Mouse (Mus musculus): ENCODE results near the gene Slc16a12. TPM values are rescaled to one million over a fixed set of nuclear protein-coding genes. Genes with fewer than 3 reads are reported as not detected.
"Not testable (repeated sequence)": the region's sequence is repeated elsewhere in the genome, so short reads cannot be mapped to it uniquely, and the experiment has no call there.

Gene Slc16a12
- total and polyA plus RNA-seq, 2 experiments from 2014 or later: 2.0 to 2.7 TPM

DNA sequence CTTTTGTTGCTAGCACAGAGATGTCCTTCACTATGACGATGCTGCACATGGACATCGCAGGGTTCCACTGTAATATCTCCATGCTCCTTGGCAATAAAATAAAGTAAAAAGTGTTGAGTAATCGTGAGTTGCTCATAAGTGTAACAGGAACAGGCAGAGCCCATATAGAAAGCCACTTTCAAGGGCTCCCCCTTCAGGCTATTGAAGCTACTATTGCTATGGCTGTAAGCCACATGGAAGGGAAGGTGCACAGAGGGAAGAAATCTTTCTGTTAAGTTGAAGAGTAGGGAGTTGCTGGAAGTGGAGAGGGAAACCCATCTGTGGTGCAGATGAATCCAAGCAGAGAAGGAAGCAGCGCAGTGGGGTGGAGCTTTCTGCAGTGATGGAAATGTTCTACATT lies 4.1 kb upstream of the Slc16a12 start:
- 81% methylated on average over 4 of the region's 4 CpGs for WGBS
- Histone ChIP-seq H3K4me2 (ENCODE audit: low read depth, low read length, poor library complexity, severe bottlenecking) (no peak overlapping the region), H3K27ac (ENCODE audit: low read depth, low read length) (no peak overlapping the region), H3K9ac (replicated peaks; ENCODE audit: low read length, poor library complexity, severe bottlenecking) (no peak overlapping the region), H3K9me3 (ENCODE audit: low read length) (no peaks in the 10 kb centered on the region), H3K4me3 (ENCODE audit: low read depth, low read length) (no peak overlapping the region), H3K27me3 (ENCODE audit: insufficient read depth, low read length) (peaks cover 9% of the 10 kb centered on the region; the same call in 1 of the 2 replicates), H3K36me3 (ENCODE audit: insufficient read depth, low read length) (no peaks in the 10 kb centered on the region), H3K4me1 (ENCODE audit: insufficient read depth, low read length) (no peaks in the 10 kb centered on the region)
- no peak for DNase-seq (ENCODE audit: low spot score)
- TF ChIP-seq CTCF (IDR thresholded peaks at IDR 0.05): peak; percentile 39; the same call in 1 of the 2 replicates
- no peak for ATAC-seq (ENCODE audit: low FRiP score)

DNA sequence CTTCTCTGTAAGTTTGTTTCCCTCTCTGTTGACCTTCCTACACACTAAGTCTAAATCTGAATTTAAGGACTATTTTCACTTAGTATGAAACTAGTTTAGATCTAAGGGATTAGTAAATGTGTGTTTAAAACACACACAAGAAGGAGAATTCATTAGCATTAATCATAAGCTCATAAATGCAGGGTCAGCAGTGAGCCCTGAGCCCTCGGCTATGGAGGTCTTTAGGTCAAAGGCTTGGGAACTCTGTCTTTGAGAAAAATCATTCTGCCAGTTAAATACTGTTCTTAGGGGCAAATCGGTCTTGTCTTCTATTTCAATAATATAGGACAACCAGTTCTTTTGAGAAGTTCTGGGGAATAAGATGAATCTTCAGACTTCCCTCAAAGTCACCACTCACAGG lies 1.9 kb upstream of the Slc16a12 start:
- no peaks in the 10 kb centered on the region for H3K4me1 ChIP-seq (ENCODE audit: insufficient read depth, low read length)
- no peaks in the 10 kb centered on the region for H3K9me3 ChIP-seq (ENCODE audit: low read length)
- H3K27ac ChIP-seq (ENCODE audit: low read depth, low read length): no peak overlapping the region
- ATAC-seq (ENCODE audit: low FRiP score) (no peak), DNase-seq (ENCODE audit: low spot score) (no peak)
- H3K4me3 ChIP-seq (ENCODE audit: low read depth, low read length): no peak overlapping the region
- H3K9ac ChIP-seq (replicated peaks; ENCODE audit: low read length, poor library complexity, severe bottlenecking): no peak overlapping the region
- H3K4me2 ChIP-seq (ENCODE audit: low read depth, low read length, poor library complexity, severe bottlenecking): no peak overlapping the region
- no peaks in the 10 kb centered on the region for H3K36me3 ChIP-seq (ENCODE audit: insufficient read depth, low read length)
- WGBS: 59% methylated on average over 2 of the region's 2 CpGs
- H3K27me3 ChIP-seq (ENCODE audit: insufficient read depth, low read length): peaks cover 9% of the 10 kb centered on the region; the same call in 1 of the 2 replicates
- no peak for TF ChIP-seq CTCF (IDR thresholded peaks at IDR 0.05)

- not testable (repeated sequence) for H3K27ac ChIP-seq (ENCODE audit: low read depth, low read length); H3K4me1 ChIP-seq (ENCODE audit: insufficient read depth, low read length); H3K9ac ChIP-seq (replicated peaks; ENCODE audit: low read length, poor library complexity, severe bottlenecking); H3K9me3 ChIP-seq (ENCODE audit: low read length); DNase-seq (ENCODE audit: low spot score); H3K36me3 ChIP-seq (ENCODE audit: insufficient read depth, low read length); ATAC-seq (ENCODE audit: low FRiP score); H3K4me2 ChIP-seq (ENCODE audit: low read depth, low read length, poor library complexity, severe bottlenecking); H3K27me3 ChIP-seq (ENCODE audit: insufficient read depth, low read length); H3K4me3 ChIP-seq (ENCODE audit: low read depth, low read length)
- 94% methylated on average over 6 of the region's 6 CpGs for WGBS
Measured at GRCm38 (mm10) chr19:34747969-34748368, 880 bp upstream of the Slc16a12 start.

DNA sequence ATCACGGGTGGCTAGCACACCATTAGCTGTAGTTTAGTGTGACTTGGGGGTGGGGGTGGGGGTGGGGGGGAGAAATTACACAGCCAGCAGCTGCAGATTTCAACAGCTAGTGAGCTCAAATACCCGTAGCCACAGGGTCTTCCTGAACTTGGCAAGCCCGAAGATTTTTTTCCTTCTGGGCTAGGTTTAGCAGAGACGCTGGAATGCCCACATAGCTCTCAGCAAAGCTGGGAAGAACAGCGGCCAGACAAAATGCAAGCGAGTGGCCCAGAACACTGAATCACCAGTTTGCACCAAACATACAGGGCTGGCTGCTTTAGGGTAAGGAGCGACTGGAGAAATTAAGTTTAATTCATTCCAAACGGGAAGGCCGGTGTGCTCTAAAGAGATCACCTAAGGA lies 888 bp downstream of the Slc16a12 start:
- no peak for DNase-seq (ENCODE audit: low spot score)
- H3K4me1 ChIP-seq (ENCODE audit: insufficient read depth, low read length): no peaks in the 10 kb centered on the region
- H3K27ac ChIP-seq (ENCODE audit: low read depth, low read length): no peak overlapping the region
- no peak for TF ChIP-seq CTCF (IDR thresholded peaks at IDR 0.05)
- 12% methylated on average over 9 of the region's 9 CpGs for WGBS
- ATAC-seq (ENCODE audit: low FRiP score): no peak
- H3K4me2 ChIP-seq (ENCODE audit: low read depth, low read length, poor library complexity, severe bottlenecking): peak overlapping the region; percentile 100
- no peaks in the 10 kb centered on the region for H3K9me3 ChIP-seq (ENCODE audit: low read length)
- H3K36me3 ChIP-seq (ENCODE audit: insufficient read depth, low read length): no peaks in the 10 kb centered on the region
- peak overlapping the region; percentile 71 for H3K4me3 ChIP-seq (ENCODE audit: low read depth, low read length)
- peaks cover 9% of the 10 kb centered on the region; the same call in 1 of the 2 replicates for H3K27me3 ChIP-seq (ENCODE audit: insufficient read depth, low read length)
- no peak overlapping the region for H3K9ac ChIP-seq (replicated peaks; ENCODE audit: low read length, poor library complexity, severe bottlenecking)

GRCm38 (mm10) chr19:34745012-34745411 lies 2.1 kb downstream of the Slc16a12 start:
- TF ChIP-seq CTCF (IDR thresholded peaks at IDR 0.05): no peak
- Histone ChIP-seq H3K4me3 (ENCODE audit: low read depth, low read length) (no peak overlapping the region), H3K27me3 (ENCODE audit: insufficient read depth, low read length) (peaks cover 9% of the 10 kb centered on the region; the same call in 1 of the 2 replicates), H3K9me3 (ENCODE audit: low read length) (no peaks in the 10 kb centered on the region), H3K4me2 (ENCODE audit: low read depth, low read length, poor library complexity, severe bottlenecking) (no peak overlapping the region), H3K36me3 (ENCODE audit: insufficient read depth, low read length) (no peaks in the 10 kb centered on the region), H3K27ac (ENCODE audit: low read depth, low read length) (no peak overlapping the region), H3K4me1 (ENCODE audit: insufficient read depth, low read length) (no peaks in the 10 kb centered on the region), H3K9ac (replicated peaks; ENCODE audit: low read length, poor library complexity, severe bottlenecking) (no peak overlapping the region)
- ATAC-seq (ENCODE audit: low FRiP score) (no peak), DNase-seq (ENCODE audit: low spot score) (no peak)
- 81% methylated on average over 8 of the region's 8 CpGs for WGBS

DNA sequence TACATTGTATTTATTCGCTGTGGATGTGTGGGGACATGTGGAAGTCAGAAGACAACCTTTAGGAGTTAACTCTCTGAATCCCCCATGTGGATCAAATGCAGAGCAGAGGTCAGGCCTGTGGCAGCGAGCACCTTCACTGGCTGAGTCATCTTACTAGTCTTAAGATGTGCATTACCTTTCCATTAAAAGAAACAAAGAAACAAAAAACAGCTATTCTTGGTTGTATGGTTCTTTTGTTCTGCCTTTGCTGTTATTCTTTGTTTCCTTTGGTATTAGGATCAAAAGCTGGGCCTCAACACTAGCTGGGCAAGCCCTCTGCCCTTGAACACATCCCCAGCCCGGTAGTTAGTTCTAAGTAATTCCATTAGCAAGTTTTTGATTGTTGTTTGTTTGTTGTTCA lies 9.2 kb downstream of the Slc16a12 start:
- H3K4me2 ChIP-seq (ENCODE audit: low read depth, low read length, poor library complexity, severe bottlenecking): no peak overlapping the region
- no peak overlapping the region for H3K27ac ChIP-seq (ENCODE audit: low read depth, low read length)
- ATAC-seq (ENCODE audit: low FRiP score) (no peak), DNase-seq (ENCODE audit: low spot score) (no peak)
- no peaks in the 10 kb centered on the region for H3K36me3 ChIP-seq (ENCODE audit: insufficient read depth, low read length)
- H3K4me3 ChIP-seq (ENCODE audit: low read depth, low read length): no peak overlapping the region
- H3K9me3 ChIP-seq (ENCODE audit: low read length): no peaks in the 10 kb centered on the region
- WGBS: 86% methylated on average over 3 of the region's 3 CpGs
- no peak for TF ChIP-seq CTCF (IDR thresholded peaks at IDR 0.05)
- H3K9ac ChIP-seq (replicated peaks; ENCODE audit: low read length, poor library complexity, severe bottlenecking): no peak overlapping the region
- no peaks in the 10 kb centered on the region for H3K4me1 ChIP-seq (ENCODE audit: insufficient read depth, low read length)
- H3K27me3 ChIP-seq (ENCODE audit: insufficient read depth, low read length): no peaks in the 10 kb centered on the region

Data from midbrain, postnatal 0 days (tissue).